Mouse (Mus musculus) MEL-GATA-1-ER (cell line): ENCODE results near the gene Plxdc1.

Experiments
- DNase-seq: peaks from one replicate; pipeline ENCODE4 v3.0.0-alpha.2; 2012; ENCODE audit warnings: low read depth; ENCODE audit errors: extremely low read depth

Gene Plxdc1

GRCm38 (mm10) chr11:97923639-97924038 is 62.6 kb downstream of the Plxdc1 start:
- no peak for DNase-seq

- no peak for DNase-seq
Observed at GRCm38 (mm10) chr11:97915974-97916503, 70.2 kb downstream of the Plxdc1 start.

DNA sequence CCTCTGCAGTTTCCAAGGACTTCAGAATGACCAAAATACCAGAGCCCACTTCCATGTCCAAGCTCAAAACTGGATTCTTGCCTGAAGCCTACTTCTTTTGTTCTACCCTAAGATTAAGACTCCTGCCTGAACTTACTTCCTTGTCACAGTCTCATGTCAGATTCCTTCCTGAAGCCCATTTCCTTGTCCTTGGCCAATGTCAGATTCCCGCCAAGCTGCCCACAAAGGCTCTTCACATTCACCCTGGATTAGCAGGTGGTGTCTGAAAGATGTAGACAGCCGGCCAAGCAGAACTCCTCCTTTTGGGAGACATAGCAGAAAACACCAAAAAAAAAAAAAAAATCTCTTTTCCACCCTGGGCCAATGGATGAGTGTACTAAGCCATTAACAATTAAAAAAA is 70.8 kb downstream of the Plxdc1 start:
- no peak for DNase-seq

- no peak for DNase-seq
Observed at GRCm38 (mm10) chr11:97913111-97913510, 73.1 kb downstream of the Plxdc1 start.

DNA sequence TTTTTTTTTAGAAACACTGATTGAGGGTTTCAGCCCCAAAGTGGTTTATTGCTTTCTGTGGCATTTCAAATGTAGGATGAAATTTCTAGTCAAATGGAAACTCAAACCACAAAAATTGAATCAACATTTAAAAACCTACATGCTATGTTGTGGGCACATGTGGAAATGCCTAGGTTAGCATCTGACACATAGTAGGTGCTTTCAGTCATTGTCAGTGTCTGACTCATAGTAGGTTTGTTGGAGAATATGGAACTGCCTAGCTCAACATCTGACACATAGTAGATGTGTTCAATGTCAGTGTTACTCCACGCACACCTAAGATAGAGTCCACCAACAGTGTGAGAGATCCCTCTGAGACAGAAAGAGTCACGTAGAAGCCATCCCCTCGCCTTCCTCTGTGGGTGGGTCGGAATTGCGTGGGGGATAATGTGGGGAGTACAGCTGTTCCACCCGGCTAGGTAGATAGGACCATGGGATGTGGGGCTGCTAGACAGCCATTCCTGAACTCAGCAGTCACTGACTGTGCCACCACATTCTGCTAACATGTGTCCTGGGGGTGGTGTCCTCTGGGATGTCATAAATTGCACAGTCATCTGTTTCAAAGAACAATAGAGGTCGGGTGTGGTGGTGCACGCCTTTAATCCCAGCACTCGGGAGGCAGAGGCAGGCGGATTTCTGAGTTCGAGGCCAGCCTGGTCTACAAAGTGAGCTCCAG is 77.5 kb downstream of the Plxdc1 start:
- DNase-seq, result no peak

DNA sequence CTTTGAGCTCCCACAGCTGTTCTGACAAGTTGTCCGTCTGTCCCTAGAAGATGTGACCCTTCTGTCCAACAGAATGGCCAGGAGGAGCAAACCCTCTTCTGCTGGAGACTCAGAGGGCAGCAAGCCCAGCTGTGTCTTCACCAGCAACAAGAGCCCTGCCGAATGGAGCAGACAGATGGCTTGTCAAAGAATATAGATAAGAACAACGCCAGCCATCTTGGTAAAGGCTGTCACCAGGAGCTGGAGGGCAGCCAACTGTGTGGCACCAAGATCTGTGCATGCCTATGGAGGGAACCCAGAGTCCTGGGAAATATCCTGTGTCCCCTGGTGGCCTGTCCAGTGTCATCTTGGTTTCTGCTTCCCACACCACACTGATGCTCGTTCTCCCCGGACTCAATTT is 78.3 kb downstream of the Plxdc1 start:
- DNase-seq, result no peak

DNA sequence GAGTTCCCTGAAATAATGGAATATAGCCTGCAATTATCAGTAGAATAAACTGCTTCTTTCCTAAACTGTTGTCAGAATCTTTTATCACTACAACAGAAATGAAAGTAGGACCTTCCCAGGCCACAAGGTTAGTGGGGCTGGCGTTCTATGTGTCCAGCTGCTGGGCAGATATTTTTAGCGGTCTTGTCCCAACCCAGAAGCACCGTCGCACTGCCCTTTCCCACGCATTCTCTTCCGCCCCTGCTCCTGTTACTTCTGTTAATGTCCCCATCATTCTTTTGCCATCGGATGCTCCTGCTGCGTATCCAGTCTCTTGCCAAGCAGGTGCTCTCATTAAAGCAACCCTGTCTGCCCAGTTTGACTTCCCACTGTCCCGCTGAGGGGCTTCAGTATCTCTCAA is 79.3 kb downstream of the Plxdc1 start:
- DNase-seq, result no peak

DNA sequence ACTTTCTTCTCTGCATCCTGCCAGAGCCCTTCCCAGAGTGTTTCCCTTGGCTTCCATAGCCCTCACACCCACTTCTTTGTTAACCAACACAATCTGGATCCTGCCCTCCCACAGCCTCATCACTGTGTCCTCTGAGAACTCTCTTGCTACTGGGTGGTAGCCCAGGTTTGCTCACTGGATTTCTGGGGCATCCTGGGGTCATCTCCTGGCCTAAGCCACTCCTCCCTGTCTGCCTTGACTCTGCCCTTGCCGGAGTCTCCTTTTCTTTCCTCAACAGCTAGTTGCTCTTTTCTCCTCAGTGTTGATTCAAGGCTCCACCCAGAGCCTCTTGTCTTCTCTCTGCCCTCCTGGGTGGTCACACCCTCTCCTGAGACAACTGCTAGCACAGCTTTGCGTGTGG is 80.3 kb downstream of the Plxdc1 start:
- DNase-seq, result no peak

GRCm38 (mm10) chr11:97905540-97905939 is 80.7 kb downstream of the Plxdc1 start:
- no peak for DNase-seq

DNA sequence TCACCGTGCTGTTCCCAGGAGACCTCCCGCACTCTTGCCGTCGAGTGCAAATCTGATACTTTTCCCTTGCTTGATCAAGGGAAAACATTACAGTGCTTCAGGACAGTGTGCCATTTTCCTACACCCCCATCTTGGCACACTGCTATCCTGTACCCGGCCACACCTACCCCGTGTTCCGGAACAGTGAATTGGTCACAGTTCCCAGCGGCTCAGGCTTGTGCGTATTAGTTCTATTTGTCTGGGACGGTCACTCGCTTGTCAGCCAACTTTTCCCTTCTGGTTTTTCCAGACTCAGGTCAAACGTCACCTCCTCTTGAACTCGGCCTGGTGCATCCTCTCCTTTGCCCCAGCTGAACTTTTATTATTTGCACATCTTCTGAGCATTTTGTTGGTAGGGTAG is 81.4 kb downstream of the Plxdc1 start:
- no peak for DNase-seq

- DNase-seq, result no peak
Observed at GRCm38 (mm10) chr11:97901806-97902205, 84.4 kb downstream of the Plxdc1 start.

GRCm38 (mm10) chr11:97899822-97900221 is 86.4 kb downstream of the Plxdc1 start:
- peak; percentile 73 for DNase-seq

- DNase-seq, result no peak
Observed at GRCm38 (mm10) chr11:97897568-97898185, 88.6 kb downstream of the Plxdc1 start.

DNA sequence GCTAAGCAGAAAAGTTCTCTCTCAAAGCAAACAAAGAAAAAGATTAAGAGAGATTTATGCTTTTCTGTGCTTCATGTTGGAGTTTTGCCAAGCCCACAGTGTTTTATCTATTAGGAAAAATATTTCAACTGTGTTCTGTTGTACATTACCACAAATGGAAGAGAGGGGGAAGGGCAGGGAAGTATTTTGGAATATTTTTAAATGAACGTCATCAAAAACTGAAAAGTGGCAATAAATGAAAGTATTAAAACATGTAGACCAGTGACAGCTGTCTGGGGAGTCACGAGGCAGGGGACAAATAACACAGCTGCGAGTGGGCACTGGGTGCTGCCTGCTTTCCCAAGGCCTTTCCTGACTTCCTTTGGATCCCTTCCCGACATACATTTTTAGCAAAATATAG is 89.6 kb downstream of the Plxdc1 start:
- no peak for DNase-seq

GRCm38 (mm10) chr11:97891821-97892220 is 94.4 kb downstream of the Plxdc1 start:
- no peak for DNase-seq

DNA sequence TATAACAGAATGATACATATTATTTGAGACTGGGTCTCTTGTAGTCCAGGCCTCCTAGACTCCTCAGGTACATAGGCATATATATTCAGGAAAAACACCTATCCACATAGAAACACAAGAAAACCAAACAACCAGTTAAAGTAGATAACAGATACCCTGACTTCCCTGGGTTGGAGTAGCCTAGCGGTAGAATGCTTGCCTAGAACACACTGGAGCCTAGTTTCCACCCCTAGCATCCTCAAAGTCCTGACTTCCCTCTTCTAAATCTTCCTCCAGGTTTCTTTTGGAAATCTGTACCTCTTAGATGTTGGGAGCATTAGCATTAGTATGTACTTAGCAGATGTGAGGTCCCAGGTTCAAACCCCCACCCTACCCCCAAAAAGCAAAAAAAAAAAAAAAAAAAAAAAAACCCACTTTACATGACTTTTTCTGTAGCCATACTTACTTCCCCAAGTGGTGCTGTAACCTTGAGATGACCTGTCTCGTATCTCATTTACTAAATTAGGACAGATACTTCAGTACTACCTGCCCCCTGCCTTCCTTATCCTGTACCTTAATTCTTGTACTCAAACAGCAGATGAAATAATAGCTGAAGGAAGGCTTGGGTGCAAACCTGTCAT is 100.8 kb downstream of the Plxdc1 start:
- DNase-seq, result no peak

GRCm38 (mm10) chr11:97884601-97885185 is 101.6 kb downstream of the Plxdc1 start:
- no peak for DNase-seq

DNA sequence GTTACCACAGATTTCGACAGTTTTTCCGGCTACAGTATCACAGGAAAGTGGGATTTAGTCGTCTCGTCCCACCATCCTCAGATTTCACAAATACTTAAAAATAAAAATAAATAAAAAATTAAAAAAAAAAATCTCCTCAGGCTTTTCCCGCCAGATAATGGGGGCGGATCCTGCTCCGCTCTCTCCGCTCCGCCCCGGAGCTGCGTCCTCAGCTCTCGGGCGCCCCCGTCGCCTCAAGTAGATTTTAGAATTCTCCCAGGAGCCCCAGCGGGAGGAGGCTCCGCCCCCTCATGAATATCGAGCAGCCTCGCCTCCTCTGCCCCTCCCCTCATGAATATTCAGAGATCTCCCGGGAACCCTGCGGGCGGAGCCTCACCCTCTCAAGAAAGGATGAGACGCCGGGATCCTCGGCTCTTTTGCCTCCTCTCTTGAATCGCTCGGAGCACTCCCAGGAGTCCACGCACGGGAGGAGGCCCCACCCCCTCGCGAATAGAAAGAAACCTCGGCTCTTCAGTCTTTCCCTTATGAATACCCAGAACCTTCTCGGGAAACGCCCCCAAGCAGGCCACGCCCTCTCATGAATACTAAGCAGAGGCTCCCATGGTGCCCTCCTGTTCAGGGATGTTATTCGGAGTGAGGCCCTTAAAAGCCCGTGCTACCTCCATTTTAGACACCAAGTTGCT is 102.2 kb downstream of the Plxdc1 start, which contains the start of gene Fbxo47:
Fbxo47 (minus strand) TSS at position 237 of the 683 bp plus-strand sequence.
- DNase-seq, result peak; percentile 89

GRCm38 (mm10) chr11:97883542-97883917 is 102.7 kb downstream of the Plxdc1 start:
- DNase-seq, result peak; percentile 36

DNA sequence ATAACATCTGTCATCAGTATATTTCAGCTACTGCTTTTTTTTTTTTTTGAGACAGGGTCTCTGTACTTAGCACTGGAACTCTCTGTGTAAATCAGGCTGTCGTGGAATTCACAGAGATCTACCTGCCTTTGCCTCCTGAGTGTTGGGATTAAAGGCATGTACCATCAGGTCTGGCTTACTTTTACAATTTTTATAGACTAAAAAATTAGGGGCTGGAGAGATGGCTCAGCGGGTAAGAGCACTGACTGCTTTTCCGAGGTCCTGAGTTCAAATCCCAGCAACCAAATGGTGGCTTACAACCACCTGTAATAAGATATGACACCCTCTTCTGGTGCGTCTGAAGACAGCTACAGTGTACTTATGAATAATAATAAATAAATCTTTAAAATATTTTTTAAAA is 105.9 kb downstream of the Plxdc1 start:
- DNase-seq, result no peak

GRCm38 (mm10) chr11:97877341-97877740 is 108.9 kb downstream of the Plxdc1 start:
- DNase-seq, result no peak
